Mouse (Mus musculus) layer of hippocampus, postnatal 10 days (tissue): ENCODE results near the gene Cnot6l. TPM values are rescaled to one million over a fixed set of nuclear protein-coding genes. Genes with fewer than 3 reads are reported as not detected.

Experiments
- DNase-seq, 2 experiments: peaks; one replicate each; pipeline ENCODE4 v3.0.0; 2021; ENCODE audit warnings: low spot score in 2 of 2
- total RNA-seq, 2 experiments: library from RNA; stranded (reverse); gene quantifications; 2 replicates each; pipeline ENCODE4 v1.2.3; 2021

Gene Cnot6l
- total RNA-seq, 2 experiments from 2014 or later: 63.3 to 80.5 TPM

DNA sequence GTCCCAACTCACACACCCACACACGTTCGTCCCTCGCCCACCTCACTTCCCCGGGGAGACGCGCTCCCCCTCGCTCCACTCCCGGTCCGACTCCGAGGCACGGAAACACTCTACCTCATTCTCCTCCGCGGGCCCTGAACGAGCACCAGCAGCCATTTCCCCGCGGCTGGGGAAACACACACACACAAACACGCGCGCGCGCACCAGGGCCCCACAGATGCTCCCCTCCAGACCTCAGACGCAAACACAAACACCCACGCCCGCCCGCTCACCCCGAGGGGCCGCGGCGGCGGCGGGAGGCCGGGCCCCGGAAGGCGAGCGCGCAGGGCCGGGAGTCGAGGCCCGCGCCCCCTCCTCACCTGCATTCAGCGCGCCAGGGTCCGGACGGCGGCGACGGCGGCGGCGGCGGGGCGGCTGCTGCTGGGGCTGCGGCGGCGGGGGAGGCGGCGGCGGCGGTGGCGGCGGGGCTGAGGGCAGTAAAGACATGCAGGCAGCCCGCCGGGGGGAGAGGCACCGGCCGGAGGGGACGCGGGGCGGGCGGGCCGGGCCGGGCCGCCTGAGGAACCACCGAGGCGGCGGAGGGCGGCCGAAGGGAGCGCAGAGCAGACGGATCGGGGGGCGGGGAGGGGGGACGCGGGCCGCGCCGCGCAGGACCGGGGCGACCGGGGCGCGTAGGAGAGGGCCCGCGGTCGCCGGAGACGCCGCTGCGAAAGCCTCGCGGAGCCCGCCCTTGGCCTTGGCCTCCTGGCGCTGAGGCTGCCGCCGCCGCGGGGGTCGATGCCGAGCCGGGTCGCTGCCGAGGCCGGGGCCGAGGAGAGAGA, 2.2 kb downstream of the Cnot6l start:
- DNase-seq: peak; percentile 71 to 79

DNA sequence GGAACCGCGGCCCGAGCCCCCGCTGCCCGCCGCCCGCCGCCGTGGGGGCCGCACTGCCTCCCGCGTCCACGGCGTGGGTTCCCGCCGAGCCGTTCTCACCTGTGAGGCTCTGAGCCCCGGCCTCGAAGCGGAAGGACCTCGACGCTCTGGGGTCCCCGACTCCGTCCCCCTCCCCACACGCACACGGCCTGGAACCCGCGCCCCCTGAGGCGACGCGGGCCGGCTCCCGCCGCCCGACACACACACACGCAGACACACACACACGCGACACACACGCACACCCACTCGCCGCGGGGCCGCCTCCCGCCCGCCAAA, 2.8 kb downstream of the Cnot6l start:
- no peak for DNase-seq

- peak; percentile 38 to 43 for DNase-seq
Observed at GRCm38 (mm10) chr5:96160467-96161262, 3.3 kb downstream of the Cnot6l start.

- no peak for DNase-seq
Observed at GRCm38 (mm10) chr5:96142351-96142750, 21.6 kb downstream of the Cnot6l start.

DNA sequence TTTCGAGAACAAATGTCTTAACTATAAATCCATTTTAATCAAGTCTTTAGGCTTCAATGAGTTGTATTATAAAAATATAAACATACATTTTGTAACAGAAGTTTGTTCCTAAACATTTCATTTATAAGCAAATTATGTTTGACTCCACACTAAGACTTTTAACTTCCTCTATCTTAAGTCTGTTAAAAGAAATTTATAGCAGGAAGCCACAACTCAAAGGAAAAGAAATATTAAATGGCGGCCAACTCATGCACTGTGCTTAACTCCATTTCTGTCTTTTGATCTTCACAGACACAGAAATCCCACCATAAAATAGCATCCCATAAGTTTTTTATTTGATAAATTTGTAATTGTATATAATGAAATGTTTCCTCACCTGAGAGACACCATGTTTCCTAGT, 33.3 kb downstream of the Cnot6l start:
- DNase-seq: no peak

DNA sequence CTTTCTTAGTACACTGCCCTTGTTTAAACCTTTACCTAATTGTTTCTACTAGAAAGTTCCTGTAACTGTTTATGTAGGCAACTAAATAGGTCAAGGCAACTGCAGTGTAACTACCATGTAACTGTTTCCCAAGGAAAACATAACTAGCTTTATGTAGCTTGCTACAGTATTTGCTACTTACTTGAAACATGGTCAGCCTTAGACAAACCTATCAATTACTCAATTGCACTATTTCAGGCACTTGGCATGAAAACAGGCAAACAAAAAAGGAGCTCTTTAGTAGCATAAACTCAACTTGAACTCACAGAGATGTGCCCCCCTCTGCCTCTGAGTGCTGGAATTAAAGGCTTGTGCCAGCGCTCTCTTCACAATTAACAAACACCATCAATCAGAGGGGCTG, 37.1 kb downstream of the Cnot6l start:
- DNase-seq: no peak

DNA sequence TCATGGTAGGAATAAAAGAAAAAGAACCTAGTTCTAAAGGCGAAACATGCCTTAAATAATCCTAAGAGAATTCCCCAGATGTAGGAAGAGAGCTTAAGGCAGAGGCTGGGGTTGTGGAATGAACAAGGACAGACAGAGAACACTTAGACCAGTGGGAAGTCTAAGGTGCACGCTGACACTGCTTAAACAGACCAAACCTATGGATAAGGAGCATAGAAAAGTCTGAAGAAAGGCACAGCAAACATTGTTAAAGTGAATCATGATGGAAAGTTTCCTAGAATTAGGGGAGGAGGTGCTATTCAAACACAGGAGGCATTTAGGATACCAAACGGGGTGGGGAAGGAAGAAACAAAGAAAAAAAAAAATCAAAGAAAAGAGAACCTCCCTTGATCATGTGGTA, 49.0 kb downstream of the Cnot6l start:
- no peak for DNase-seq

- no peak for DNase-seq
Observed at GRCm38 (mm10) chr5:96104644-96105043, 59.3 kb downstream of the Cnot6l start.

GRCm38 (mm10) chr5:96091468-96091867, 72.5 kb downstream of the Cnot6l start:
- no peak for DNase-seq

DNA sequence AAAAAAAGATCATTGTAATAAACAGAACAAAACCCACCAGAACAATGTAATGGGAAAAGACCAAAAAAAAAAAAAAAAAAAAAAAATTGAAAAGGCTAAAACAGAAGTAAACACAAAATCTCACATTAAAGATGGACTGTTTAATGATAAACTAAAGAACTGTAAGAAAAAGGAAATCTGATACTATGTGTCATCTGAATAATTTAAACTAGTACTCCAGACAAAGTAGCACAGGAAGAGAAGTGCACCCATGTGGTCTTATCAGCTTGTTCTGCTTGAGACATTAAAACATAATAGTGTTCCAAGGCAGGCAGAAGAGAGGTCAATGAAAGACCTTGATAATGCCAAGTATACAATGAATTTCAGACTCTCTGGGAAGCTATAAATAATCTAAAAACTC, 78.6 kb downstream of the Cnot6l start:
- no peak for DNase-seq

DNA sequence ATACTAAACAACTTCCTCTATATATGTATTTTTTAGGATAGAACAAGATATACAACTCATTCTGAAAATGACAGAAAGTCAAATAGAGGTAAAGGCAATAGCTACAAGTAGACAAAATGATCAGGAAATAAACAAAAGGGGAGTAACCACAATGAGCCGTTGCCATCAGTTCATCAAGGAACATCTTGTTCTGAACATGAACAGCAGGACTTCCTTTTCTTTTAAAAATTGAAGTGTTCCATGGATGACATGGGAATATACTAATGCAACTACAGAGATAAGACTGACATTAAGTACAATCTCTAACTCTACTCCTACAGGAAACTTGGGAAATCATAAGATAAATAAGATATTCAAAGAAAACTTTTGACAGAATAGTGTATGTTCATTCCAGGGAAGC, 84.9 kb downstream of the Cnot6l start:
- no peak for DNase-seq

DNA sequence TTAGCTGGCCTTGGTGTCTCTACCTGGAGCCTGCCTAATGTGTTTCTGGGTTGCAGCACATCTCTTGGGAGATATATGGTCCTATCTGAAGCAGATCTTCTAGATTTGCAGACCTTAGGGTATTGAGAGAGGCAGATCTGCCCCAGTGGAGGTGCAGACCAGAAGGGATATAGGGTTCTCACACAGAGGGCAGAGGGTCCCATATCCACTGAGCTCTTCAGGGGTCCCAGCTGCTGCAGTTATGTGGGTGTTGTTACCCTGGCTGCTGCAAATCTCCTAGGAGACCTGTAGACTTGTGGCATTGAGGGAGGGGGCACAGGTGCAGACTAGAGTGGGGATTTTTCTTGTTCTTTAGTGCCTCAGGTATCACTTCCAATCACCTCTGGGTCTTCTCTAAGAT, 98.4 kb downstream of the Cnot6l start:
- no peak for DNase-seq

- no peak for DNase-seq
Observed at GRCm38 (mm10) chr5:96042492-96042891, 121.5 kb downstream of the Cnot6l start.

GRCm38 (mm10) chr5:96041507-96042104, 122.4 kb downstream of the Cnot6l start:
- DNase-seq: no peak

DNA sequence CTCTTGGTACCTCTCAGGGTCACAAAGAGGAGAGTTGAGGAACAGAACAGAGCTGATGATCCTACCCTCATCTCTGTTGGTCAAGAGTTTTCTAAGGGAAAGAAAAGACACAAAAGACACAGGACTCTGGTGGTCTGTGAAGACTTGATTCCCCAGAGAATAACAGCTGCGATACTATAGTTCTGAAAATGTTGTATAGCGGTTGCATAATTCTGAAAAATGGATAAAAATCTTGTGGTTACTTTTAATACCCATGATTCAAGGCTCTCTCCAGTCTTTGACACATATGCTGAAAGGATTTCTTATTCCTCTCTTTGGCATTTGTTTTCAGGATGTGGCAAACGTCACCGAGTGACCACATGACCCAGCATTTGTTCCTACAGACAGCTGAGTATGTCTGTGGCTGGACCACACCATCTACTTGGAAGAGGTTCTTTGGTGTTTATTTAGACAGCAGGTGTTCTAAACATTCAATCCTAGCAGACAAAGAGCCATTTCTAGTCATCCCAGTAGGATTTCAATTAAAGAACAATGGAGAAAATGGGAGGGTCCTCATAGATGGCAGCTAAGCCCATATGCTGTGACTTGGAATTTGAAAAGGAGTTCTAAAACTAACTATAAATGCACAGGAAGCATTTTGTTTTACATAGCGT, 124.7 kb downstream of the Cnot6l start:
- no peak for DNase-seq

GRCm38 (mm10) chr5:96037684-96038121, 126.3 kb downstream of the Cnot6l start:
- no peak for DNase-seq

DNA sequence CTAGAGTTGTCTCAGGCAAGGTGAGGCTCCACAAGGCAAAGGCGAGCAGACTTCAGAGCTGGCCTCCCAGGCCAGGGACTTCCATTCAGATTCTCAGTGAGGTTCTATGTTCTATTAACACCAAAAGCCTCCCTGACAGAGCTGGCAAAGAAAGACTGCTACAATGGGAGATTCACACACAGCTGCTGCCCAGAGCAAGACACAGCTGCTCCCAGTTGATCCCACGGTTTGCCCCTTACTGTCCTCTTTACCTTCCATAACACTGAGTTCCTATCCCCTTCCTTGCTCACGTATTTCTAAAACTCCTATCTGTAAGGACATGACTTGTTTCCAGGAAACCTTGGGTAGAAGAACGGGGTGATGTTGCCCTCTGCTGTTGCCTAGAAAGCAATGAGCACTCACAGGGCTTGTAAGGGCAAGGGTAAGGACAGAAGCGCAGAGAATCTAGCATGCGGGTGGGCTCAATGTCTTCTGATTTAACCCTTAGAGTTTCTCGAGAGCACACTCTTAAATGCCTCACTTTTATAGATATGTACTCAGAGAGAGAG, 127.8 kb downstream of the Cnot6l start:
- DNase-seq: peak in 1 of 2 experiments; percentile 23

GRCm38 (mm10) chr5:96034101-96034500, 129.9 kb downstream of the Cnot6l start:
- no peak for DNase-seq

GRCm38 (mm10) chr5:96029821-96030220, 134.2 kb downstream of the Cnot6l start:
- DNase-seq: no peak
